30 mouse cellular contexts compared by ENCODE assay signal in genomic region chr7:57677352-57677751, GRCm38 (mm10).
DNase-seq lines count a peak whose midpoint lies in the region; ATAC-seq and TF ChIP-seq lines count a peak whose summit lies in the region.
"Had no signal": no experiment of that assay in that cellular context is flagged by ENCODE, and none has a peak within 500 bp of the region (broad histone marks: within the 10 kb centered on the region; RNA-seq: fewer than 3 reads in every experiment).

No protein-coding gene starts in this region.

- no peak overlapping the region for H3K27ac ChIP-seq in forebrain, postnatal 0 days (ENCODE audit: low read depth, low read length)
- H3K27ac ChIP-seq in forebrain, embryonic 11.5 days (ENCODE audit: low read depth, low read length) = no peak overlapping the region
- H3K27ac ChIP-seq in layer of hippocampus, adult 2 months = peak overlapping the region; percentile 46; the same call in 1 of the 2 replicates
- H3K27ac ChIP-seq in neural tube, embryonic 13.5 days (replicated peaks) = peak overlapping the region; percentile 13; the same call in 1 of the 2 replicates
- no peak overlapping the region for H3K27ac ChIP-seq in neural tube, embryonic 15.5 days (replicated peaks)
- no peak overlapping the region for H3K27ac ChIP-seq in midbrain, embryonic 16.5 days (ENCODE audit: low read length)
- H3K27ac ChIP-seq: embryonic facial prominence, embryonic 13.5 days; forebrain, embryonic 10.5 days; gastrocnemius, adult 2 months; liver, embryonic 14.5 days; macrophage; midbrain, embryonic 12.5 days had no signal

- no peaks in the 10 kb centered on the region for H3K27me3 ChIP-seq in forebrain, postnatal 0 days (ENCODE audit: insufficient read depth, low read length)
- H3K27me3 ChIP-seq in forebrain, embryonic 11.5 days (ENCODE audit: control insufficient read depth, insufficient read depth, low read length) = no peaks in the 10 kb centered on the region
- no peaks in the 10 kb centered on the region for H3K27me3 ChIP-seq in neural tube, embryonic 13.5 days
- H3K27me3 ChIP-seq in neural tube, embryonic 15.5 days (replicated peaks) = no peaks in the 10 kb centered on the region
- H3K27me3 ChIP-seq in midbrain, embryonic 16.5 days (ENCODE audit: control insufficient read depth, insufficient read depth, low read depth, low read length) = no peaks in the 10 kb centered on the region
- H3K27me3 ChIP-seq: embryonic facial prominence, embryonic 13.5 days; midbrain, embryonic 12.5 days had no signal

- H3K4me2 ChIP-seq in forebrain, postnatal 0 days (ENCODE audit: low read depth) = no peak overlapping the region
- H3K4me2 ChIP-seq in forebrain, embryonic 11.5 days (ENCODE audit: low read depth, low read length, severe bottlenecking) = no peak overlapping the region
- H3K4me2 ChIP-seq in neural tube, embryonic 13.5 days = no peak overlapping the region
- H3K4me2 ChIP-seq in neural tube, embryonic 15.5 days = no peak overlapping the region
- no peak overlapping the region for H3K4me2 ChIP-seq in midbrain, embryonic 16.5 days (ENCODE audit: low read length)
- H3K4me2 ChIP-seq: embryonic facial prominence, embryonic 13.5 days; heart, embryonic 11.5 days; midbrain, embryonic 12.5 days had no signal

- no peak for DNase-seq in forebrain, postnatal 0 days
- DNase-seq in forebrain, embryonic 11.5 days (ENCODE audit: low spot score) = no peak
- peak in 1 of 2 experiments; percentile 13 for DNase-seq in layer of hippocampus, adult 2 months (ENCODE audit: low spot score in 2 of 2)
- DNase-seq in layer of hippocampus, adult 9-11 months = no peak
- no peak for DNase-seq in c-Kit-positive CD71-positive TER-119-positive erythroid progenitor cells, embryonic 14.5 days (ENCODE audit: low spot score)
- DNase-seq: adrenal gland, adult 8-10 months; cerebellum, adult 11-12 months; cerebellum, adult 9-11 months; gastrocnemius, adult 2 months; gastrocnemius, postnatal 36 days; heart, adult 18-20 months; heart, postnatal 36 days; kidney, adult 9 months; kidney, postnatal 10 days; liver; lung, adult 2 months; lung, postnatal 10 days; right cerebral cortex, postnatal 14 days had no signal

- no peaks in the 10 kb centered on the region for H3K36me3 ChIP-seq in forebrain, postnatal 0 days (ENCODE audit: insufficient read depth)
- H3K36me3 ChIP-seq in forebrain, embryonic 11.5 days (ENCODE audit: control insufficient read depth, insufficient read depth, low read length) = no peaks in the 10 kb centered on the region
- no peaks in the 10 kb centered on the region for H3K36me3 ChIP-seq in neural tube, embryonic 13.5 days
- H3K36me3 ChIP-seq in neural tube, embryonic 15.5 days = no peaks in the 10 kb centered on the region
- H3K36me3 ChIP-seq in midbrain, embryonic 16.5 days (ENCODE audit: control insufficient read depth, insufficient read depth, low read length) = no peaks in the 10 kb centered on the region
- H3K36me3 ChIP-seq: embryonic facial prominence, embryonic 13.5 days; forebrain, embryonic 10.5 days; G1E; midbrain, embryonic 12.5 days had no signal

- no peaks in the 10 kb centered on the region for H3K9me3 ChIP-seq in forebrain, postnatal 0 days (ENCODE audit: low read length)
- no peaks in the 10 kb centered on the region for H3K9me3 ChIP-seq in forebrain, embryonic 11.5 days (ENCODE audit: control insufficient read depth, low read length)
- no peaks in the 10 kb centered on the region for H3K9me3 ChIP-seq in neural tube, embryonic 13.5 days
- no peaks in the 10 kb centered on the region for H3K9me3 ChIP-seq in neural tube, embryonic 15.5 days (replicated peaks)
- no peaks in the 10 kb centered on the region for H3K9me3 ChIP-seq in midbrain, embryonic 16.5 days (replicated peaks; ENCODE audit: control insufficient read depth, low read length, poor library complexity, severe bottlenecking)
- H3K9me3 ChIP-seq: embryonic facial prominence, embryonic 13.5 days; forebrain, embryonic 10.5 days; midbrain, embryonic 12.5 days had no signal

- no peaks in the 10 kb centered on the region for H3K4me1 ChIP-seq in forebrain, postnatal 0 days (ENCODE audit: insufficient read depth)
- H3K4me1 ChIP-seq in forebrain, embryonic 11.5 days (replicated peaks; ENCODE audit: control insufficient read depth, insufficient read depth, low read length) = no peaks in the 10 kb centered on the region
- peaks cover 15% of the 10 kb centered on the region for H3K4me1 ChIP-seq in neural tube, embryonic 13.5 days (replicated peaks)
- H3K4me1 ChIP-seq in neural tube, embryonic 15.5 days = 0 out of 2 replicates have a peak, but pooled peaks cover 6% of the 10 kb centered on the region
- peaks cover 3% of the 10 kb centered on the region; the same call in 1 of the 2 replicates for H3K4me1 ChIP-seq in midbrain, embryonic 16.5 days (ENCODE audit: control insufficient read depth, insufficient read depth, low read length)
- H3K4me1 ChIP-seq: embryonic facial prominence, embryonic 13.5 days; forebrain, embryonic 10.5 days; midbrain, embryonic 12.5 days had no signal

- H3K9ac ChIP-seq in forebrain, postnatal 0 days = no peak overlapping the region
- no peak overlapping the region for H3K9ac ChIP-seq in forebrain, embryonic 11.5 days (ENCODE audit: low read length)
- no peak overlapping the region for H3K9ac ChIP-seq in neural tube, embryonic 13.5 days
- H3K9ac ChIP-seq in neural tube, embryonic 15.5 days (replicated peaks) = no peak overlapping the region
- H3K9ac ChIP-seq in midbrain, embryonic 16.5 days (ENCODE audit: low read depth, low read length) = no peak overlapping the region
- H3K9ac ChIP-seq: embryonic facial prominence, embryonic 13.5 days; liver, embryonic 14.5 days; midbrain, embryonic 12.5 days had no signal

- WGBS in forebrain, postnatal 0 days = 82% methylated on average over 6 of the region's 6 CpGs
- WGBS in forebrain, embryonic 11.5 days = 84% methylated on average over 6 of the region's 6 CpGs
- 77% methylated on average over 6 of the region's 6 CpGs for WGBS in neural tube, embryonic 13.5 days
- WGBS in neural tube, embryonic 15.5 days = 72% methylated on average over 6 of the region's 6 CpGs
- WGBS in midbrain, embryonic 16.5 days = 69% methylated on average over 6 of the region's 6 CpGs

- TF ChIP-seq CTCF in forebrain, postnatal 0 days (IDR thresholded peaks at IDR 0.05; ENCODE audit: low read depth) = no peak
- TF ChIP-seq CTCF in layer of hippocampus, adult 2 months (conservative IDR thresholded peaks at IDR 0.05) = no peak

- no peak overlapping the region for H3K4me3 ChIP-seq in forebrain, postnatal 0 days (ENCODE audit: low read depth, low read length)
- no peak overlapping the region for H3K4me3 ChIP-seq in forebrain, embryonic 11.5 days (ENCODE audit: low read depth, low read length)
- no peak overlapping the region for H3K4me3 ChIP-seq in layer of hippocampus, adult 2 months
- H3K4me3 ChIP-seq in neural tube, embryonic 13.5 days = no peak overlapping the region
- H3K4me3 ChIP-seq in neural tube, embryonic 15.5 days (replicated peaks) = no peak overlapping the region
- no peak overlapping the region for H3K4me3 ChIP-seq in midbrain, embryonic 16.5 days (ENCODE audit: low read depth, low read length)
- H3K4me3 ChIP-seq: embryonic facial prominence, embryonic 13.5 days; forebrain, embryonic 10.5 days; gastrocnemius, adult 2 months; midbrain, embryonic 12.5 days; myocyte had no signal

- ATAC-seq in forebrain, postnatal 0 days = peak; percentile 29; the same call in 1 of the 2 replicates
- ATAC-seq in forebrain, embryonic 11.5 days (replicated peaks; ENCODE audit: low FRiP score) = no peak
- ATAC-seq in neural tube, embryonic 13.5 days (ENCODE audit: low read depth) = peak; percentile 58; the same call in 1 of the 2 replicates
- ATAC-seq in neural tube, embryonic 15.5 days (ENCODE audit: low FRiP score) = no peak
- peak; percentile 46; the same call in 1 of the 2 replicates for ATAC-seq in midbrain, embryonic 16.5 days
- ATAC-seq: intestine, postnatal 0 days had no signal

Comparison
In these comparisons a context has a peak if more than half of its experiments do, and no peak if none do; other contexts are left out.
1. ATAC-seq: peak in forebrain, postnatal 0 days (single experiment), neural tube, embryonic 13.5 days (single experiment) and midbrain, embryonic 16.5 days (single experiment); none in forebrain, embryonic 11.5 days (single experiment) and neural tube, embryonic 15.5 days (single experiment).
2. H3K27ac ChIP-seq: peak in layer of hippocampus, adult 2 months (single experiment) and neural tube, embryonic 13.5 days (single experiment); none in forebrain, postnatal 0 days (single experiment), forebrain, embryonic 11.5 days (single experiment), neural tube, embryonic 15.5 days (single experiment) and midbrain, embryonic 16.5 days (single experiment).